Mouse (Mus musculus): ENCODE measurements at regions not wholly inside any gene's neighbourhood (a gene's known extent, or its start where the extent isn't known, plus 50 kb on each side); places are given as distances from the start of the nearest gene placed in this dataset.

- DNase-seq (ENCODE audit: low read depth): no peak
Measured at GRCm38 (mm10) chr1:66099562-66100444, 75.3 kb upstream of the Map2 start.

- no peak for DNase-seq (ENCODE audit: low read depth)
Measured at GRCm38 (mm10) chr1:66101419-66101818, 73.7 kb upstream of the Map2 start.

GRCm38 (mm10) chr1:66104493-66104892 lies 70.6 kb upstream of the Map2 start:
- peak; percentile 1 for DNase-seq (ENCODE audit: low read depth)

GRCm38 (mm10) chr1:66105206-66105605 lies 69.9 kb upstream of the Map2 start:
- no peak for DNase-seq (ENCODE audit: low read depth)

GRCm38 (mm10) chr1:66108051-66108450 lies 67.0 kb upstream of the Map2 start:
- DNase-seq (ENCODE audit: low read depth): no peak

- no peak for DNase-seq (ENCODE audit: low read depth)
Measured at GRCm38 (mm10) chr1:66113916-66114315, 61.2 kb upstream of the Map2 start.

GRCm38 (mm10) chr1:66115330-66115729 lies 59.7 kb upstream of the Map2 start:
- no peak for DNase-seq (ENCODE audit: low read depth)

Measured in induced T-regulatory cell, adult 2 months (primary cell).